Mouse (Mus musculus) MEL-GATA-1-ER (cell line): ENCODE measurements around the gene Exoc3l.

Source experiments
- DNase-seq: peaks from one replicate; pipeline ENCODE4 v3.0.0-alpha.2; 2012; ENCODE audit warnings: low read depth; ENCODE audit errors: extremely low read depth

Exoc3l gene

GRCm38 (mm10) chr8:105295895-105296573 is at the start of gene Exoc3l:
Exoc3l (minus strand) TSS chr8:105296101.
- no peak for DNase-seq

- no peak for DNase-seq
Observed at GRCm38 (mm10) chr8:105345061-105345975, 49.4 kb upstream of the Exoc3l start.

GRCm38 (mm10) chr8:105343791-105344574 is 48.1 kb upstream of the Exoc3l start:
- DNase-seq: no peak

- DNase-seq: no peak
Observed at GRCm38 (mm10) chr8:105342768-105343167, 46.9 kb upstream of the Exoc3l start.

- DNase-seq: no peak
Observed at GRCm38 (mm10) chr8:105341399-105341798, 45.5 kb upstream of the Exoc3l start.

GRCm38 (mm10) chr8:105339886-105340635 is 44.2 kb upstream of the Exoc3l start:
- no peak for DNase-seq

- peak; percentile 80 for DNase-seq
Observed at GRCm38 (mm10) chr8:105338992-105339391, 43.1 kb upstream of the Exoc3l start.

GRCm38 (mm10) chr8:105336373-105337130 is 40.7 kb upstream of the Exoc3l start:
- no peak for DNase-seq

- no peak for DNase-seq
Observed at GRCm38 (mm10) chr8:105332523-105332922, 36.6 kb upstream of the Exoc3l start.

- DNase-seq: no peak
Observed at GRCm38 (mm10) chr8:105331931-105332330, 36.0 kb upstream of the Exoc3l start.

GRCm38 (mm10) chr8:105331469-105331868 is 35.6 kb upstream of the Exoc3l start:
- DNase-seq: no peak

- DNase-seq: no peak
Observed at GRCm38 (mm10) chr8:105330325-105330724, 34.4 kb upstream of the Exoc3l start.

- no peak for DNase-seq
Observed at GRCm38 (mm10) chr8:105326968-105327367, 31.1 kb upstream of the Exoc3l start.

- peak; percentile 93 for DNase-seq
Observed at GRCm38 (mm10) chr8:105326141-105326672, 30.3 kb upstream of the Exoc3l start, which contains the start of the genes Lrrc29 and Tmem208. Lrrc29 (minus strand) TSS chr8:105326278. Tmem208 (plus strand) TSS chr8:105326354.

GRCm38 (mm10) chr8:105325641-105326093 is 29.8 kb upstream of the Exoc3l start:
- no peak for DNase-seq

- DNase-seq: peak; percentile 72
Observed at GRCm38 (mm10) chr8:105323183-105323582, 27.3 kb upstream of the Exoc3l start.

GRCm38 (mm10) chr8:105318662-105319190 is 22.8 kb upstream of the Exoc3l start:
- DNase-seq: no peak

- no peak for DNase-seq
Observed at GRCm38 (mm10) chr8:105317941-105318340, 22.0 kb upstream of the Exoc3l start.

GRCm38 (mm10) chr8:105315073-105315769 is 19.3 kb upstream of the Exoc3l start:
- DNase-seq: no peak
